Mouse (Mus musculus) hindbrain, postnatal 0 days (tissue): ENCODE data around the gene Cd300lf. TPM values are rescaled to one million over a fixed set of nuclear protein-coding genes. Genes with fewer than 3 reads are reported as not detected.
A peak's percentile ranks its signal among the peaks of the same experiment; 100 is the strongest.

Source experiments
- ATAC-seq: fragments of 200-750 bp; cut with Nextera tagmentation; 2 replicates; pipeline ENCODE4 v1.8.0; 2017; ENCODE audit warnings: mild to moderate bottlenecking, moderate TSS enrichment, moderate library complexity
- DNase-seq: peaks from one replicate; pipeline ENCODE4 v3.0.0-alpha.2; 2015; ENCODE audit warnings: low spot score
- H3K27ac ChIP-seq: fragments of 300-500 bp; sonication (generic); 2 replicates; pipeline ENCODE4 v1.5.1; 2014; ENCODE audit warnings: mild to moderate bottlenecking
- H3K27me3 ChIP-seq: fragments of 300-500 bp; sonication (generic); 2 replicates; pipeline ENCODE4 v1.6.1; 2014; ENCODE audit warnings: low read length, mixed read lengths; ENCODE audit not compliant: insufficient read depth
- H3K36me3 ChIP-seq: fragments of 300-500 bp; sonication (generic); 2 replicates; pipeline ENCODE4 v1.6.1; 2014; ENCODE audit warnings: low read length, mixed read lengths; ENCODE audit not compliant: insufficient read depth
- H3K4me1 ChIP-seq: fragments of 300-500 bp; sonication (generic); 2 replicates; pipeline ENCODE4 v1.6.1; 2014; ENCODE audit warnings: antibody characterized with exemption, low read length, mixed read lengths; ENCODE audit not compliant: insufficient read depth
- H3K4me2 ChIP-seq: fragments of 300-500 bp; sonication (generic); 2 replicates; pipeline ENCODE4 v1.6.1; 2014; ENCODE audit warnings: low read depth, mild to moderate bottlenecking, low read length, moderate library complexity, mixed read lengths
- H3K4me3 ChIP-seq: fragments of 300-500 bp; sonication (generic); 2 replicates; pipeline ENCODE4 v1.5.1; 2014; ENCODE audit warnings: low read length
- H3K9ac ChIP-seq: fragments of 300-500 bp; sonication (generic); replicated peaks from 2 replicates; pipeline ENCODE4 v1.6.1; 2014; ENCODE audit warnings: mild to moderate bottlenecking, low read length, moderate library complexity, mixed read lengths
- H3K9me3 ChIP-seq: fragments of 300-500 bp; sonication (generic); 2 replicates; pipeline ENCODE4 v1.6.1; 2016; ENCODE audit warnings: low read length, mixed read lengths
- CTCF ChIP-seq: IDR thresholded peaks from 2 replicates; pipeline ENCODE4 v1.5.1; 2016; ENCODE audit warnings: antibody characterized with exemption, control low read depth, low read depth
- WGBS: fragments of 180-500 bp; shearing (Covaris S2); extraction: QIAGEN DNeasy Blood & Tissue Kit; methylation state at CpG from one replicate; pipeline ENCODE4 v1.1.7; 2014; 5-methylcytosine and 5-hydroxymethylcytosine counted together
- polyA plus RNA-seq: library from polyadenylated mRNA; unstranded; fragments of >200 nt; fragmentation: Nextera tagmentation; extraction: Ambion mirVana; gene quantifications from 2 replicates; pipeline ENCODE4 v1.2.1, GENCODE M21; 2015
- total RNA-seq: library from RNA; depleted of rRNA; stranded (reverse); fragments of >200 nt; gene quantifications from 2 replicates; pipeline ENCODE4 v1.2.3, GENCODE M21; 2014

The Cd300lf gene
- total and polyA plus RNA-seq, 2 experiments from 2014 or later, result 0.23 TPM; not detected in 1

GRCm38 (mm10) chr11:115110271-115110670 is 23.5 kb downstream of the Cd300lf start:
- no peak overlapping the region for H3K4me3 ChIP-seq
- 85% methylated on average over 4 of the region's 5 CpGs for WGBS
- ATAC-seq (no peak), DNase-seq (no peak)
- no peak overlapping the region for H3K27ac ChIP-seq
- H3K9me3 ChIP-seq, result no peaks in the 10 kb centered on the region
- H3K9ac ChIP-seq, result no peak overlapping the region
- no peaks in the 10 kb centered on the region for H3K27me3 ChIP-seq
- no peak overlapping the region for H3K4me2 ChIP-seq
- no peaks in the 10 kb centered on the region for H3K36me3 ChIP-seq
- 0 out of 2 replicates have a peak, but pooled peaks cover 3% of the 10 kb centered on the region for H3K4me1 ChIP-seq
- no peak for TF ChIP-seq CTCF

GRCm38 (mm10) chr11:115108176-115108575 is 25.6 kb downstream of the Cd300lf start:
- DNase-seq, result no peak
- Histone ChIP-seq H3K36me3 (no peaks in the 10 kb centered on the region), H3K4me1 (0 out of 2 replicates have a peak, but pooled peaks cover 3% of the 10 kb centered on the region), H3K9ac (no peak overlapping the region), H3K27ac (no peak overlapping the region), H3K9me3 (no peaks in the 10 kb centered on the region), H3K27me3 (no peaks in the 10 kb centered on the region), H3K4me3 (no peak overlapping the region), H3K4me2 (no peak overlapping the region)
- ATAC-seq, result no peak
- no peak for TF ChIP-seq CTCF
- WGBS, result 86% methylated on average over 8 of the region's 8 CpGs

GRCm38 (mm10) chr11:115107403-115107916 is 26.3 kb downstream of the Cd300lf start:
- Histone ChIP-seq H3K27ac (no peak overlapping the region), H3K36me3 (no peaks in the 10 kb centered on the region), H3K9ac (no peak overlapping the region), H3K4me1 (0 out of 2 replicates have a peak, but pooled peaks cover 3% of the 10 kb centered on the region), H3K27me3 (no peaks in the 10 kb centered on the region), H3K9me3 (no peaks in the 10 kb centered on the region), H3K4me2 (no peak overlapping the region), H3K4me3 (no peak overlapping the region)
- DNase-seq, result peak; percentile 81
- no peak for TF ChIP-seq CTCF
- WGBS, result 21% methylated on average over 4 of the region's 4 CpGs
- ATAC-seq, result peak; percentile 58; the same call in 1 of the 2 replicates

DNA sequence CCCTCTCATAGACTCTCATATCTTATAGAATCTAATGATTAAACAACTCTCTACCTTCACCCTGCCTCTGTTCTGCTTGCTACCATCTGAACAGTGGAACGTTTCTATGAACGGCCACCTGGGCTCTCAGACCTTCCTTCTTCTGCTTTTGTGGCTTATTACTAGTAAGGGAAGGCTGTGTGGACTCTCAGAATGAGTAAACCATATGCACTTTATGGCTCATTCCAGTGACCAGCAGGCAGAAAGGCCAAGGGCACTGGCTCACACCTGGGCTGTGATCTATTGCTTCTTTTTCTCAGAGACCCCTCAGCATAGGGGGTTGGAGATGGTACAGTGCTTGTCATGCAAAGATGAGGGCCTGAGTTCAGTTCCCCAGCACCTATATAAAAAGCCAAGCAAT is 27.2 kb downstream of the Cd300lf start:
- no peak overlapping the region for H3K4me3 ChIP-seq
- no peak for TF ChIP-seq CTCF
- no peak overlapping the region for H3K27ac ChIP-seq
- 0 out of 2 replicates have a peak, but pooled peaks cover 3% of the 10 kb centered on the region for H3K4me1 ChIP-seq
- H3K9ac ChIP-seq, result no peak overlapping the region
- H3K9me3 ChIP-seq, result no peaks in the 10 kb centered on the region
- no peaks in the 10 kb centered on the region for H3K27me3 ChIP-seq
- 94% methylated on average over 2 of the region's 2 CpGs for WGBS
- no peaks in the 10 kb centered on the region for H3K36me3 ChIP-seq
- ATAC-seq (no peak), DNase-seq (no peak)
- H3K4me2 ChIP-seq, result no peak overlapping the region

DNA sequence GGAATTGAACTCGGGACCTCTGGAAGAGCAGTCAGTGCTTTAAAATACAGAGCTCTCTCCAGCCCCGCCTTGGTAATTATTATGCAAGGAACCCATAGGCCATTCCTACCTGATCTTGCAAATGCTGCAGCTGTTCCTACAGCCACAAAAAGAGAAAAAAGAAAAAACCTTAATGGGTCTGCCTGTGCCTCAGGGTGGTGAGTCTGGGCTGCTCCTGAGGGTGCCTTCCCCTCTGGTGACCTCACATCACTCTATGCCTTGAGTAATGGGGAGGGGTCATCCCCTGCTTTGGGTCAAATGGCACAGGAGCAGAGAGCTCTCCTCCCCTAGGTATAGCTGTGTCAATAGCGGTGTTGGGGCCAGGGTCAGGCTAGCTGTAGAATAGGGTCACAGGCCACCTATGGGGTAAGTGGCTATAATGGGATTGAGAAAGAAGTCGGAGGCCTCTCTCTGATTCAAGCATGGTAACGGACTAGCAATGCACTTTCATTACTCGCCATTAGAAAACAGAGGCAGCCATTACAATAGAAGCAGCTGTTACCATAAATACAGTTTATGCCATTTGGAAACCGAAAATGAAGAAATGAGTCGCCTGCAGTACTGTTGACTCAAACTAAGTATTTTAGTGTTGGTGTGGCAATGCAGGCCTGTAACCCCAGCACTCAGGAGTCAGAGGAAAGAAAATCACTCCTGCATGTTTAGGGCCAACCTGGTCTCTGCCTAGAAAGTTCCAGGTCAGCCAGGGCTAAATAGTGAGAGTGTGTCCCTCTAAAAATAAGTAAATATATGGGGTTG is 28.8 kb downstream of the Cd300lf start:
- no peak overlapping the region for H3K4me3 ChIP-seq
- 0 out of 2 replicates have a peak, but pooled peaks cover 3% of the 10 kb centered on the region for H3K4me1 ChIP-seq
- 69% methylated on average over 8 of the region's 8 CpGs for WGBS
- H3K4me2 ChIP-seq, result no peak overlapping the region
- H3K9me3 ChIP-seq, result no peaks in the 10 kb centered on the region
- TF ChIP-seq CTCF, result no peak
- ATAC-seq (no peak), DNase-seq (no peak)
- H3K36me3 ChIP-seq, result no peaks in the 10 kb centered on the region
- H3K9ac ChIP-seq, result no peak overlapping the region
- no peaks in the 10 kb centered on the region for H3K27me3 ChIP-seq
- no peak overlapping the region for H3K27ac ChIP-seq

GRCm38 (mm10) chr11:115103470-115104413 is 30.1 kb downstream of the Cd300lf start:
- Histone ChIP-seq H3K4me2 (no peak overlapping the region), H3K36me3 (no peaks in the 10 kb centered on the region), H3K4me1 (0 out of 2 replicates have a peak, but pooled peaks cover 3% of the 10 kb centered on the region), H3K27ac (no peak overlapping the region), H3K9ac (no peak overlapping the region), H3K9me3 (no peaks in the 10 kb centered on the region), H3K4me3 (no peak overlapping the region), H3K27me3 (no peaks in the 10 kb centered on the region)
- no peak for TF ChIP-seq CTCF
- DNase-seq (no peak), ATAC-seq (no peak)
- WGBS, result 89% methylated on average over 25 of the region's 25 CpGs
